Mouse (Mus musculus) adrenal gland (tissue): Measurements from ENCODE around the gene Wdr59.

ENCODE experiments used
- intact Hi-C: fragments of 180-260 bp; cut with DNase I; formaldehyde crosslinking; loops from one replicate; pipeline ENCODE4 v1.15.1; 2025
- microRNA-seq, 2 experiments: library from miRNA; unstranded; fragments of <30 nt; microRNA quantifications; one replicate each; pipeline ENCODE4; 2019

Wdr59 gene

DNA sequence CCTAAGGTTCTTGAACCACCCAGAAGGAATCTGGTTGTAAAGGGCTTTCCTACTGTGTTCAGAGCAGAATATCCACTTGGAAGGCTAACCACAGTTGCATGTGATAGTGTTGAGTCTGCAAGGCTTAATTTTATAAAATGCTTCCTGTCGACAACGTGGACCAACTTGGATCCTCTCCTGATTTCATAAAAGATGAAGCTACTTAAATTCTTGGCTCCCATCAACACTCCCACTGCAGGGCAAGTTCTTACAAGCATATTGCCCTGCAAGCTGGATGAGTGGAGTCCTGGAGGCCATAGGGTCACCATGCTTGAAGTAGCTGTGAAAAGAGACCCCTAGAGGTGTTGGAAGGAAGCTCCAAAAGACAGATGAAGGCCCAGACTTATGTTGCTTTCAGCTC, 99.3 kb downstream of the Wdr59 start:
- intact Hi-C loops: no loop called here

DNA sequence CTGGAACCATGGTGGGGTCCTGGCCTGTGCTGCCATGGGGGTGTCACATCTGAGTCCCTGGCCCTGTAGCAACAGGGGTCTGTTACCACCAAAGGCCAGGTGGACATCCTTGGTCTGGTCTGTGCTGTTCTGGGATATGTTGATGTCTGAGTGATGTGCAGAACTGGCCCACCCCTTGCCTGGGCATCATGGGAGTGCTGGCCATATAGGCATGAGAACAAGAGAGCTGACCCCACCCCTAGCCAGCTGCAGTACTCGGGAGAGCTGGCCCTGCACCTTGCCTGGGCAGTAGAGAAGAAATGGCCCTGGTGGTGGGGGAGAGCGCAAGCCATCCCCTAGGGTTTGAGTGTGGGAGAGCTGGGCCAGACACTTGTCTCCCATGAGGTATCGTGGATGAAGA, 102.7 kb downstream of the Wdr59 start:
- intact Hi-C loops: no loop called here

GRCm38 (mm10) chr8:111418601-111419000, 103.3 kb downstream of the Wdr59 start:
- intact Hi-C loops: no loop called here

- intact Hi-C loops: no loop called here
These were observed 104.7 kb downstream of the Wdr59 start for GRCm38 (mm10) chr8:111417222-111417621.

GRCm38 (mm10) chr8:111403391-111403790, 118.5 kb downstream of the Wdr59 start:
- intact Hi-C loops: no loop called here

Small RNA genes lying within 50 kb of the gene (microRNA-seq; reads per million reads assigned to microRNA genes)
- gene Mir1957b: 0 reads per million in 2 experiments
